Mouse (Mus musculus): ENCODE measurements at regions not wholly inside any gene's neighbourhood (a gene's known extent, or its start where the extent isn't known, plus 50 kb on each side); places are given as distances from the start of the nearest gene placed in this dataset.

DNA sequence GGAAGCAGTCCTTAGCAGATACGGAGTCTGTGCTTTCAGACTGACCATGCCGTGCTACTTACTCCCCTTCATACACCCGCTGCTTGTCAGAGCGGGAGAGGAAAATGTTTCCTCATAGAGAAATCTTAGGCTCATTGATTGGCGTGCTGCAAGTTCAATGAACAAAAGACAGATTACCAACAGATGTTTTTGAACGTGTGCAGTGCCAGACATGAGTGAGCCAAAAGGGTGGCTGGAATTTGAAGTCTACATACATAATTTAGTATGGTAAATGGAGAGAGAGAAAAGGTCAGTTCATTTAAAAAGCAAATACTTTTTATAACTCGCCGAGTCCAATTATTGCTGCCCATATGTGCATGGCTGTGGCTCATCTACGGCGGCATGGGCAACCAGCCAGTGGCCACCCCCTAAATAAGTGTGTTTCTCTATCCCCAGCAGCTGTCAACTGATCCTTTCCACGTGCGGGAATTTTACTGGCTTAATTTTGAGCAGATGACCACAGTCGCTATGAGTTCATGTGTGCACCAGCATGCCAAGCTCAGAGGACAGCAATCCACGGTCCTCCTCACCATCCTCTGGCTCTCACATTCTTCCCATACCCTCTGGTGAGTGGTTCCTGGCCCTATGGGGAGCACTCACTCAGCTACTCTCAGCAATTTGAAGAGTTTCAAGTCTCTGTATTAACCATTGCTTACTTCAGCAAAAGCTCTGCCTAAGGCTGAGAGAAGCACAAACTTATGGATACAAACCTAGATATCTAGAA is 80.3 kb downstream of the Npy1r start:
- no peak overlapping the region for H3K4me3 ChIP-seq (ENCODE audit: insufficient read depth, low read length)

DNA sequence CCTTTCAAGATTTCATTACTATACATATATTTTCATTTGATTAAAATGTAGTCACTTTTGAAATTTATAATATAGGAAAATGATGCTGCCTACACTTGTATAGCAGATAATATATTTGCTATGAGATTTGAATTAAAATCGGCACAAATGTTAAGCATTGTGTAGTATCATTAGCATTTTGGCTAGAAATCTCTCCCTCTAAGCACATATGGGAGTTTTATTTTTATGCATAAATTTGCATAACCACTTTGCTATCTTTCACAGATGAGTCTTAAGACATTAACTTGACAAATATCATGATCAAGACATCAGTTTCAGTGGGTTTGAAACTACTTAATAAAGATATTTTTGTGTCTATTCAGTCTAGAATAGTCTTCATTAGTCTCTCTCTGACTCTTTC is 80.4 kb upstream of the Naf1 start:
- no peak for TF ChIP-seq POLR2A (IDR thresholded peaks at IDR 0.05; ENCODE audit: low read depth, low read length)
- TF ChIP-seq CTCF (IDR thresholded peaks at IDR 0.05; ENCODE audit: borderline replicate concordance, insufficient read depth, low read length), result no peak
- Histone ChIP-seq H3K27ac (ENCODE audit: insufficient read depth, low read length) (no peak overlapping the region), H3K4me3 (ENCODE audit: insufficient read depth, low read length) (no peak overlapping the region), H3K4me1 (ENCODE audit: control insufficient read depth, insufficient read depth, low read length) (peaks cover 3% of the 10 kb centered on the region; the same call in 1 of the 2 replicates)

More for the DNA sequence above, 80.3 kb downstream of the Npy1r start:
- Histone ChIP-seq H3K4me1 (ENCODE audit: control insufficient read depth, insufficient read depth, low read length) (peaks cover 3% of the 10 kb centered on the region; the same call in 1 of the 2 replicates), H3K27ac (ENCODE audit: insufficient read depth, low read length) (no peak overlapping the region)
- TF ChIP-seq POLR2A (IDR thresholded peaks at IDR 0.05; ENCODE audit: low read depth, low read length) (no peak), CTCF (IDR thresholded peaks at IDR 0.05; ENCODE audit: borderline replicate concordance, insufficient read depth, low read length) (no peak)

DNA sequence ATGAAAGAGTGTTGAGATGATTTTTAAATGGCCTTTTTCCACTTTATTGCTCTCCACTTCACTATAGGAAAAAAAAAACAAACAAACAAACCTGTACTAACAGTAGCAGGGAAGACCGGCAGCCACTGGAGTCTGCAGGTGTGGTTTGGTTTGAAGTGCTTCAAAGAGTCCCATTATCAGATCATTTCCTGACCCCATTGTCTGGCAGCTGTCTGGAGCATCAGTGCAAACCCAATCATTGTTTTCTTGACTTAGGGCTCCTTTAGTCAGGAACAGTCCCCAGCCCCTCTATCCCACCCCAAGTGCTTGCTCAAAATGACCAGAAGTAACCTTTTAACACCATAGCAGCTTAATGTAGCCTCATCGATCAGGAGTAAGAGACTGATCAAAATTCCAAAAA is 77.4 kb upstream of the Naf1 start:
- no peak overlapping the region for H3K4me3 ChIP-seq (ENCODE audit: insufficient read depth, low read length)
- H3K27ac ChIP-seq (ENCODE audit: insufficient read depth, low read length), result no peak overlapping the region
- TF ChIP-seq POLR2A (IDR thresholded peaks at IDR 0.05; ENCODE audit: low read depth, low read length) (no peak), CTCF (IDR thresholded peaks at IDR 0.05; ENCODE audit: borderline replicate concordance, insufficient read depth, low read length) (no peak)

DNA sequence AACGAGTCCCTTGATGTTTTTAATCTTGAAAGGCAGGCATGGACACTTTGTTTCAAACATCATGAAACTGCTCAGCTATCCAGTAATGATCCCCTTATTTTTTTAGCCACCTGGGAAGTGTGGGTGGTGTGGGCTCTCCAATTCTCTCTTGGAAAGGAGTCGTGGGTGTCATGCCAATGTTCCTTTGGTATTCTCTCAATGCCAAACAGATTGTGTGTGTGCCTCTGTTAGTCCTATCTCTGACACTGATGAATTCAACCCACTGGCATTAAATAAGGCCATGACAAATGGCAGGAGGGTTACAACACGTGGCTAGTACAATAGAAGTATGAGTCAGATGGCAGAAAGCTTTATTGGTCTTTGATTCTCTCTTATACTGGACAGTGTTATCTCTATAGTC is 74.0 kb upstream of the Naf1 start:
- TF ChIP-seq POLR2A (IDR thresholded peaks at IDR 0.05; ENCODE audit: low read depth, low read length) (no peak), CTCF (IDR thresholded peaks at IDR 0.05; ENCODE audit: borderline replicate concordance, insufficient read depth, low read length) (no peak)
- no peak overlapping the region for H3K27ac ChIP-seq (ENCODE audit: insufficient read depth, low read length)
- H3K4me3 ChIP-seq (ENCODE audit: insufficient read depth, low read length), result no peak overlapping the region
- no peaks in the 10 kb centered on the region for H3K4me1 ChIP-seq (ENCODE audit: control insufficient read depth, insufficient read depth, low read length)

More for the DNA sequence above, 77.4 kb upstream of the Naf1 start:
- H3K4me1 ChIP-seq (ENCODE audit: control insufficient read depth, insufficient read depth, low read length), result no peaks in the 10 kb centered on the region

Data from embryonic fibroblast, embryonic 13.5 days (primary cell).